Mouse (Mus musculus) layer of hippocampus, adult 11-12 months (tissue): ENCODE results near the gene Camta1.
"Not testable (repeated sequence)": the region's sequence is repeated elsewhere in the genome, so short reads cannot be mapped to it uniquely, and the experiment has no call there.

Experiments used
- DNase-seq: peaks from one replicate; pipeline ENCODE4 v3.0.0; 2022; ENCODE audit warnings: low spot score

The Camta1 gene

GRCm38 (mm10) chr4:150894718-150895501 is 966.8 kb downstream of the Camta1 start:
- no peak for DNase-seq

- DNase-seq, result no peak
These were observed 970.4 kb downstream of the Camta1 start for GRCm38 (mm10) chr4:150891308-150891707.

DNA sequence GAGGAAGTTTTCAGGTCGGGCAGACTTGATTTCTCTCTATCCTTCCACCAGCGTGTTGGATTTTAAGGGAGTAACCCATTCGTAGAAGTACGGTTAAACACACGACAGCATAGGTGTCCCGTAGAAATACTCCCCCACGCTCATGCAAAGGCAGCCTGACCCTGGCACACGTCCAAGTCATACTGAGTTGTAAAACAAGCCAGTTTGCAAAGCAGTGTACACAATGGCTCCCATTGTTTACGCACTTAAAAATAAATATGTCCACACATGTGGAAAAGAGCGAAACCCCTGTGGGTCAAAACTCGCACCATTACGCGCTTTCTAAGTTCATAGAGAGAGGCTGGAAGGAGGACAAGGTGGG is 971.7 kb downstream of the Camta1 start:
- DNase-seq, result no peak

DNA sequence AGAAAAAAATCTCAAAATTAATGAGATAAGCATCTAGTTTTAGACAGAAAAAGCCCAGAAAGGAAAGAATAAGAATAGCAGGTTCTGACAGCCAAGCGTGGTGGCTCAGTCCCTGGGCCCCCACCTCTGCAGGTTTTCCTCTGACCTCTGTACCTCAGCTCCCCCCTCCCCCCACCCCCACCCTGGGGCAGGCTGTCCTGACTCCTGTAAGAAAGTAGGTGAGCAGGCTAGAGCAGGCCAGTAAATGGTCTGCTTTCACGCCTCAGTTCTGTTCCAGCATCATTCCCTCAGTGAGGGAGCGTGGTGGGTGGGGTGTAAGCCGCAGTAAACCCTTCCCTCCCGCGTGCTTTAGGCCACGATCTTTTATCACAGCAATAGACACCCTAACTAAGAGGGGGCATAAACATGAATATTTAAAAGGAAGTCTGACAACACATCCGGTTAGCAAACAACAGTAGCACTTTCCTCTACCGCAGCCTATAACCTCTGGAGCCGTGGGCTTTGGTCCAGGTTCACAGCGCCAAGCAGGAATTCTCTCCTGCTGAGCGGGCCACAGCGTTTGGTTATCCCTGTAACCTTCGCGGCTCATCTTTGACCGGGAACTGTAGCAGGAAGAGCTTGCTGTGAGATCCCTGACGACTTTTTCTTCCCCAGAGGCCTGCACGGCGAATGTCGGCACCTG is 972.3 kb downstream of the Camta1 start:
- no peak for DNase-seq

DNA sequence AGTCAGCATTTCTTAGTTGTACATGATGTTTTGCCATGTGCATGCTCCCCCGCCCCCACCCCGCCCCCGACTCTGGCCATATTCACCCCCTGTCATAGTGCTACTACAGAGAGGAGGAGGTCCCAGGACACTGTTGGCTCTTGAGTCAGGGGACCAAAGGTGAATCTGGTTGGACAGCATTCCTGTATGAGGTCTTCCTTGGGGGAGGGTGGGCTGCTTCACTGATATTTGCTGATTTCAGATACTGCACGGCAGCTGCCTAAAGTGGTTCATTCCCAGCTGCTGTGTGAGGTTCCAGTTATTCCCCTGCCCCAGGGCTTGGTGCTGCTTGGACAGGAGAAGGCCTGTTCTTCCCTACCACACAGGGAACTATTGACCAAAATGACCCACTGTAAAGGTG is 973.2 kb downstream of the Camta1 start:
- DNase-seq, result no peak

- no peak for DNase-seq
These were observed 973.8 kb downstream of the Camta1 start for GRCm38 (mm10) chr4:150887903-150888302.

DNA sequence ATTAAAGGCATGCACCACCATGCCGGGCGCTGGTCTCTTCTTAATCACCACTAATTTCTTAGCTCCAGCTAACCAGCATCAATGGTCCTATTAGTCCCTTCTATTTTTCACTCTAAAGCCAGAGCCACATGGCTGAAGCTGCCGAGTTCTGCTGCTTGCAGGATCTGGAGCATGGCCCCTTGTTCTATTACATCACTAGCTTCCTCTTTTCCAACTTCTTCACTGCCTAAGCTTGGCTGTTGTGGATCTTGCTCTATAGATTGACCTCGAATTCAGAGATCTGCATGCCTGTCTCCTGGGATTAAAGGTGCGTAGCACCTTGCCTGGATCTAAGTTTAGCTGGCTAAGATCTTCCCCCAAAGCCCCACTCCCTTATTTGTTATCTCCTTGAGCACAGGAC is 979.0 kb downstream of the Camta1 start:
- no peak for DNase-seq

DNA sequence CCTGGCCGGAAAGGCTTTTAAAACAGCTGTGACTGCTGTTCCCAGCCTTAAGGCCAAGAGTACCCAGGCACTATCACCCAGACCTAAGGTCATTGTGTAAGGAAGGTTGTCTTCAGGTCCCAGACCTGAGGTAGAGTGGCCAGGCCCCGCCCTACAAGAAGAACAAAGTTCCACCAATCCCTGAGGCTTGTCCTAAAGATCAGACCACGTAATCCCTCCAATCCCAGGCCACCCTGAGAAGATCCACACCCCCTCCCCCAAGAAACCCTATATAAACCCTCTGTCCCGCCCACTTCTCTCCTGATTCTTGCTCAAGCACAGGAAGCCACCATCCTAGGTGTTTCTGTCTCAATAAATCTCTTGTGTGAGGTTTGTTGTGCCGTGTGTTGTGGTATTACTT is 981.3 kb downstream of the Camta1 start:
- DNase-seq, result no peak

- DNase-seq, result no peak
These were observed 982.0 kb downstream of the Camta1 start for GRCm38 (mm10) chr4:150879631-150880030.

DNA sequence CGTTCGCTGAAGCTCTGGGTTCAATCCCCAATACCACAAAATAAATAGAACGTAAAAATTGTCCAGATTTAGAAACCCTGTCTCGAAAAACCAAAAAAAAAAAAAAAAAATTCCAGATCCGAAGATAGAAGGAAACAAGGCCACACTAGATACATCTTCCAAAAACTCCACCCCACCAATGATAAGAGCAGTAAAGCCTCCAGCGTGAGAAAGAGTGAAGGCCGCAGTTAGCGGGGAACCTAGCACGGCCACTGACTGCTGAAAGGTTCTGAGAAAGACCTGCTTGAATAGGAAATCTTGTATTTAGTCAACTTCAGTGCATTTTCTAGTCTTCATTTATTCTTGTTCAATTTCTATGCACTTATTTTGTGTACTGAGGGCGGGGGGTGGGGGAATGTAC is 986.3 kb downstream of the Camta1 start:
- DNase-seq, result no peak

- DNase-seq, result not testable (repeated sequence)
These were observed 987.3 kb downstream of the Camta1 start for GRCm38 (mm10) chr4:150874416-150874815.

DNA sequence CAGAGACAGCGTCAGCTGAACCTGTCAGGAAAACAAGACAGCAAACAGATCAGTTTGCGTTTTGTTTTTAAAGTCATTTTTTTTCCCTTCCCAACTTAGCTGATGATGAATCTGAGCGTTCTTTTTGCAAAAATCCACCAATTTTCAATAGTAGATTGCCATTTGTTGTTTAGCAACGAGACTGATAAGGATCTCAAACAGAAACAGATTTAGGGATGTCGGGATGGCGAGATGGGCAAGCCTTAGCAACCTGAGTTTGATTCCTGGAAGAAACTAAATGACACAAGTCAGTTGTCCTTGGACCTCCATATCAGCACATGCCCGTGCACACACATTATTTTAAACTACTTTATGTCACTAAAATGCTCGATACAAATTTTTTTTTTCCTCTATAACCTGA is 989.0 kb downstream of the Camta1 start:
- no peak for DNase-seq

- DNase-seq, result peak; percentile 75
These were observed 989.5 kb downstream of the Camta1 start for GRCm38 (mm10) chr4:150872139-150872651.

GRCm38 (mm10) chr4:150871392-150872138 is 990.1 kb downstream of the Camta1 start:
- DNase-seq, result peak; percentile 40

GRCm38 (mm10) chr4:150870963-150871391 is 990.7 kb downstream of the Camta1 start:
- no peak for DNase-seq

- DNase-seq, result peak; percentile 21
These were observed 992.1 kb downstream of the Camta1 start for GRCm38 (mm10) chr4:150869276-150870197.

DNA sequence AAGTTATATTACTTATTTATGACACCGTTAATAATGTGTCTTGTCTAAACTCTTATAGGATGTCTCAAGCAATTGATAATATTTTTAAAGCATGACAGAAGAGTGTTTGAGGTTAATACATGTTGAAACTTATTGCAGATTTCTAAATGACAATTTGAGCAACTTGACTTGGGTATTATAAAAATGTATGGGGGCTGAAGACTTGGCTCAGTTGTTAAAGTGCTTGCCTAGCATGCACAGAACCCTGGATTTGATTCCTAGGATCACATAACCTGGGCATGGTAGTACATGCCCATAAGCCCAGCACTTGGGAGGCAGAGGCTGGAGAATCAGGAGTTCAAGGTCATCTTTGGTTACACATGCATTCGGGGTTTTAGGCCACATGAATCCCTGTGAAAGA is 992.8 kb downstream of the Camta1 start:
- no peak for DNase-seq

DNA sequence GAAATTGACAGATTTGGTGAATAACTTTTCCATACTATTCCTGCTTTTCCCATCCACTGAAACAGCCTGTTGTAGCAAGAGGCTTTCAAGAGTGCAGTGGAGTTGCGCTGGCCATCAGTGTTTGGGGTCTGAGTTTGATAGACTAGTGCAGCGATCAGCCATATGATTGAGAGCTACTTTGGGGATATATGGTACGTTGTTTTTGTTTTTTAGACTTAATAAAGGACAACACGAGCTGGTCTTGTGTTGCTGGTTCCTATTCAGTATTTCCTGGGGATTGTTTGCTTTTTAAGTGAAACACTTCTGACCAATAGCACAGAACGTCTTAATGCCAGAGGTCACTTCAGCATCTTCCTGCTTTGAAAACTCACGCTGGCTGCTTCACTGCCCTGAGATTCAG is 993.5 kb downstream of the Camta1 start:
- DNase-seq, result no peak
